Mouse (Mus musculus) urinary bladder, postnatal 0 days (tissue): Measurements from ENCODE around the gene Barx1. TPM values are rescaled to one million over a fixed set of nuclear protein-coding genes. Genes with fewer than 3 reads are reported as not detected.

Experiments
- polyA plus RNA-seq: library from polyadenylated mRNA; unstranded; fragments of >200 nt; fragmentation: Nextera tagmentation; extraction: Ambion mirVana; gene quantifications from 2 replicates; pipeline ENCODE4 v1.2.1, GENCODE M21; 2015

Gene Barx1
- 0.12 TPM in 1 of 2 replicates, not detected in the other for polyA plus RNA-seq

GRCm38 (mm10) chr13:48662431-48663143 is at the start of gene Barx1:
Gene Barx1 (plus strand): TSS chr13:48662998.

GRCm38 (mm10) chr13:48625433-48626184 is 37.2 kb upstream of the Barx1 start, which contains the start of gene Ptpdc1:
Gene Ptpdc1 (minus strand): TSS chr13:48625664.

Other genes with a start within 250 kb of the Barx1 start
- gene Zfp169, start 149.5 kb upstream of the Barx1 start, polyA plus RNA-seq = 1.2 and 1.8 TPM in 2 replicates
- gene A830005F24Rik, start 149.4 kb upstream of the Barx1 start, polyA plus RNA-seq = 0.28 and 0.56 TPM in 2 replicates
- gene Ptpdc1, start 37.3 kb upstream of the Barx1 start, polyA plus RNA-seq = 5.4 TPM in 2 replicates
- gene Phf2, start 208.1 kb downstream of the Barx1 start, polyA plus RNA-seq = 3.5 and 3.8 TPM in 2 replicates